Mouse (Mus musculus): ENCODE measurements around the gene Tmbim7. TPM values are rescaled to one million over a fixed set of nuclear protein-coding genes. Genes with fewer than 3 reads are reported as not detected.
"Not testable (repeated sequence)": the region's sequence is repeated elsewhere in the genome, so short reads cannot be mapped to it uniquely, and the experiment has no call there.

Tmbim7 gene
- polyA plus RNA-seq (2012; rRNA removed) = not detected in 2 replicates

DNA sequence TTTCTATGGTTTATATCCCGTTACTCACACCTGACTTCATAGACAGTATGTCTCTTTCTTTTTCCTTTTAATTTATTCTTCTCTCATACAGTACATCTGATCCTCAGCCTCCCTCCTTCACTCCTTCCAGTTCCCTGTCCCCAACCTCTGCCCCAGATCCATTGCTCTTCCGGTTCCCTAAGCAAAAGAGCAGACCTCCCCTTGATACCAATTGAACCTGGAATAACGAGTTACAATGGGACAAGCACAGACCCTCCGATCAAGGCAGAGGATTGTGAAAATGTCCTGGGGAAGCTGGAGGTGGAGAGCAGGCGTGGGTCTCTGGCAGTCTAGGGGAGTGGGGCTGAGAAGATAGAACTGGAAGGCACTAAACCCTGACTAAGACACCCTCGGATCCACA is at the start of gene Tmbim7:
Gene Tmbim7 (plus strand): TSS at position 301 of the 400 bp plus-strand sequence.
- Histone ChIP-seq H3K4me1 (ENCODE audit: control insufficient read depth, insufficient read depth, low read length) (peaks cover 1% of the 10 kb centered on the region; the same call in 1 of the 2 replicates), H3K27ac (ENCODE audit: insufficient read depth, low read length) (no peak within 1 kb of the TSS), H3K4me3 (ENCODE audit: insufficient read depth, low read length) (no peak within 1 kb of the TSS)
- no peak for TF ChIP-seq CTCF (IDR thresholded peaks at IDR 0.05; ENCODE audit: extremely low read depth, insufficient read depth, low read length)
- no peak for TF ChIP-seq POLR2A (IDR thresholded peaks at IDR 0.05; ENCODE audit: extremely low read depth, insufficient read depth, low read length)

DNA sequence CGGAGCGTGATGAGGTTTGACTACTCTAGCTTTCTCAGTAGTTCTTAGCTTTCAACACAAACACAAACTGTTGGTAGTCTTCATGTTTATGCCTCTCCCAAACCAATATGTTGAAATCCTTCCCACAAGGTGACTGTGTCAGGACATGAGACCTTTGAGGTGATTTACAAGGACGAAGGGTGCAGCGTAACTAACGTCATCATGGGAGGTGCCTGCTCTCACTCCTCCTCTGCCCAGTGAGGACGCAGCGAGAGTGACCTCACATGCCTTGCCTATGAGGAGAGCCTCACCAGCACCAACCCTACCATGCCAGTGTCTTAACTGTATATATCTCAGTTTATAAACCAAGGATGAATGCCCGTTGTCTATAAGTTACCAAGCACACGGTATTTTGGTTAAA is 43.9 kb upstream of the Tmbim7 start:
- no peak overlapping the region for H3K4me3 ChIP-seq (ENCODE audit: insufficient read depth, low read length)
- H3K27ac ChIP-seq (ENCODE audit: insufficient read depth, low read length) = no peak overlapping the region
- TF ChIP-seq CTCF (IDR thresholded peaks at IDR 0.05; ENCODE audit: extremely low read depth, insufficient read depth, low read length) (no peak), POLR2A (IDR thresholded peaks at IDR 0.05; ENCODE audit: extremely low read depth, insufficient read depth, low read length) (no peak)

DNA sequence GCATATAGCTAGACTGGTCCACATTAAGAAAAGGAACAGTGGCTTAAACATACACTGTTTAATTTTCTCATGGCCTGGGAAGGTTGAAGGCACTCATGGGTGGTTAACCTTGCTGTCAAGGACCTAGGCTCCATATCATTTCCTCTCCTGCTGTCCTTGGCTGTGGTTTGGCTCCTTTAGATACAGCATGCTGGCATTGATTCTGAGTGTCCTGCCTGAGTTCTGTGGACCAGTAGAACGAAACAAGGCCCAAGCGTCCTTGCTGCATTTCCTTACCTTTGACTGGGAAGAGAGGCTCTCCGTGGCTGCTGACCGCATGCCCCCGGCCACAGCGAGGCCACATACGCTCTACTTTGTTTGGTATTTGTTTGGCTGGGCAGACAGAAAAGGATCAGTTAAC is 41.7 kb upstream of the Tmbim7 start:
- Histone ChIP-seq H3K4me3 (ENCODE audit: insufficient read depth, low read length) (no peak overlapping the region), H3K4me1 (ENCODE audit: control insufficient read depth, insufficient read depth, low read length) (no peaks in the 10 kb centered on the region), H3K27ac (ENCODE audit: insufficient read depth, low read length) (no peak overlapping the region)
- TF ChIP-seq POLR2A (IDR thresholded peaks at IDR 0.05; ENCODE audit: extremely low read depth, insufficient read depth, low read length) (no peak), CTCF (IDR thresholded peaks at IDR 0.05; ENCODE audit: extremely low read depth, insufficient read depth, low read length) (no peak)

More for the DNA sequence above, 43.9 kb upstream of the Tmbim7 start:
- H3K4me1 ChIP-seq (ENCODE audit: control insufficient read depth, insufficient read depth, low read length) = no peaks in the 10 kb centered on the region

DNA sequence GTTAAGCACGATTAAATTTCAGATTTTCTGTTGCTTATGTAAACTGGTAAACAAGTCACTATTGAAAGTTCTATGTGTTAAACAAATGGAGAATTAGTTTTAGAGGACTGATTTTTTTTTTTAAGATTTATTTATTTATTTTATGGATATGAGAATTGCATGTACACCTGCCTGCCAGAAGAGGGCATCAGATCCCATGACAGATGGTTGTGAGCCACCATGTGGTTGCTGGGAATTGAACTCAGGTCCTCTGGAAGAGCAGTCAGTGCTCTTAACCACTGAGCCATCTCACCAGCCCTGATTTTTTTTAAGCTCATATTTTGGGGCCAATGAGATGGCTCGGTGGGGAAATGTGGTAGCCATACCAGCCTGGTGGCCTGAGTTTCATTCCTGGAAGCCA is 39.1 kb upstream of the Tmbim7 start:
- not testable (repeated sequence) for H3K4me3 ChIP-seq (ENCODE audit: insufficient read depth, low read length); H3K27ac ChIP-seq (ENCODE audit: insufficient read depth, low read length); H3K4me1 ChIP-seq (ENCODE audit: control insufficient read depth, insufficient read depth, low read length)

DNA sequence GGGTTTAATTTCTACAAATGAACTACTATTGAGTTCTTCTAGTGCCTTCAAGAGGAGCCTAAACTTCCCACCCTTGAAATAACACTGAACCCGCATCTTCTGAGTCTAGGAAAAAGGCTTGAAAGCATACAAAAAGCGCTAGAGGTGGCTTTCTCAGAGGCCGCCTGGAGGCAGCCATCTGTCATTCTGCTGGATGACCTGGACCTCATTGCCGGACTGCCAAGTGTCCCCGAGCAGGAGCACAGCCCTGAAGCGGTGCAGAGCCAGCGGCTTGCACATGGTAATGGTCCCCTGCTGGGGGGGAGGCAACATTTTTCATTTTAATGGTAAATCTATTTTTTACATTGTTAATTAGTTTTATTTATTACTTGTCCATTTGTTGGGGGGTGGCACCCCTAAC is 30.5 kb upstream of the Tmbim7 start:
- TF ChIP-seq POLR2A (IDR thresholded peaks at IDR 0.05; ENCODE audit: extremely low read depth, insufficient read depth, low read length) (no peak), CTCF (IDR thresholded peaks at IDR 0.05; ENCODE audit: extremely low read depth, insufficient read depth, low read length) (no peak)
- Histone ChIP-seq H3K27ac (ENCODE audit: insufficient read depth, low read length) (no peak overlapping the region), H3K4me3 (ENCODE audit: insufficient read depth, low read length) (no peak overlapping the region), H3K4me1 (ENCODE audit: control insufficient read depth, insufficient read depth, low read length) (no peaks in the 10 kb centered on the region)

DNA sequence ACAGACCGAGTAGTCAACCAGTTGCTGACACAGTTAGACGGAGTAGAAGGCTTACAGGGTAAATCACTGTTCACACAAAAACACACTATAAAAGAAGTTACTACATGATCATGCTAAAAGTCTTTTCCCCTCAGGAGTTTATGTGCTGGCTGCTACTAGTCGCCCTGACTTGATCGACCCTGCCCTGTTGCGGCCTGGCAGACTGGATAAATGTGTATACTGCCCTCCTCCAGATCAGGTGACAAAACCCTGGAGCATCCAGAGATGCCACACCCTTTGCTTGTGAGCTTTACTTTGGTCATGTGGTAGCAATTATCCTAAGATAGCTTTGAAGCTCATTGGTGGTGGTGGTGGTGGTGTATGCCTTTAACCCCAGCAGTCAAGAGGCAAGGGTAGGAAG is 20.9 kb upstream of the Tmbim7 start:
- Histone ChIP-seq H3K4me3 (ENCODE audit: insufficient read depth, low read length) (no peak overlapping the region), H3K27ac (ENCODE audit: insufficient read depth, low read length) (no peak overlapping the region), H3K4me1 (ENCODE audit: control insufficient read depth, insufficient read depth, low read length) (no peaks in the 10 kb centered on the region)
- TF ChIP-seq POLR2A (IDR thresholded peaks at IDR 0.05; ENCODE audit: extremely low read depth, insufficient read depth, low read length) (no peak), CTCF (IDR thresholded peaks at IDR 0.05; ENCODE audit: extremely low read depth, insufficient read depth, low read length) (no peak)

DNA sequence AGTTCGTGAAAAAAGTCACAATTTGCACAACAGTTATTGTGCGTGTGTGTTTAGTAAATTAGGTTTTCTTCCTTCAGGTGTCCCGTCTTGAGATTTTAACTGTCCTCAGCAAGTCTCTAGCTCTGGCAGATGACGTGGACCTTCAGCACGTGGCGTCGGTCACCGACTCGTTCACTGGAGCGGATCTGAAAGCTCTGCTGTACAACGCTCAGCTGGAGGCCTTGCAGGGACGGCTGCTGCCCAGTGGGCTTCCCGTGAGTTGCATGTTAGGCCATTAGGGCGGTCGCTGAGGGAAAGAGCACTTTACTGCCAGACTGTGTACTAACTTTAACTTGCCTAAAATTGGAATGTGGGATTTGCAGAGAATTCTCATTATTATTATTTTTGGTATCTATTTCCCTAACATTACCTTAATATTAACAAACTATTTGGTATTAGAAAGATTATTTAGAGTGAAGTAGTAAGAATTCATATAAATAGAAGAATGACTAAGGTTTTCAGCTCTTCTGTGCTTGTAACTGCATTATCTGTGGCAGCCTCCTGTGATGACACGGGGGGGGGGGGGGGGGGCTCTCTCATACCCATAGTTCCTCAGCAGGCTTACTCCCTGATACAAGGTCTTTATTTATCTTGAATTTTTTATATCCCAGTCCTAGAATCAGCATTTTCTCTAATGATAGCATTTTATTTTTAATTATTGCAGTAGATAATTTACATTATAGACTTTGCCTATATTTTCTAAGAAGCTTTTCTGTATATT is 19.3 kb upstream of the Tmbim7 start:
- no peak for TF ChIP-seq CTCF (IDR thresholded peaks at IDR 0.05; ENCODE audit: extremely low read depth, insufficient read depth, low read length)
- no peak for TF ChIP-seq POLR2A (IDR thresholded peaks at IDR 0.05; ENCODE audit: extremely low read depth, insufficient read depth, low read length)

DNA sequence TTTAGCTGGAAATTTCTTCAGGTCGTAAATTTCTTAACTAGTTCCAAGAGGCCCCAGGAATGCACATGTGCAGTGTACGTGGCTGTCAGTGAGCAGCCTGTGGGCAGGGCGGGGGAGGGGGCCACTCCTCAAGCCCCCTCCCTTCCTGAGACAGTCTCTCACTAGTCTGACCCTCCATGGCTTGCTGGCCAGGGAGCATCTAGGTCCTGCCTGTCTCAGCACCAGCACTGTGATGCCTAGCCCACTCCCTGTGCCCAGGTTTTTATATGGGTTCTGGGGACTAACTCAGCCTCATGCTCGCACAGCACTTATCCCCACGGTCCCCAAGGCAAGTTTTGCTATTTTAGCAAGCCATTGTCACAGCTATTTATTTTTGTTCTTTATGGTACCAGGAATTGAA is 18.7 kb upstream of the Tmbim7 start:
- Histone ChIP-seq H3K4me1 (ENCODE audit: control insufficient read depth, insufficient read depth, low read length) (no peaks in the 10 kb centered on the region), H3K27ac (ENCODE audit: insufficient read depth, low read length) (no peak overlapping the region), H3K4me3 (ENCODE audit: insufficient read depth, low read length) (no peak overlapping the region)
- TF ChIP-seq POLR2A (IDR thresholded peaks at IDR 0.05; ENCODE audit: extremely low read depth, insufficient read depth, low read length) (no peak), CTCF (IDR thresholded peaks at IDR 0.05; ENCODE audit: extremely low read depth, insufficient read depth, low read length) (no peak)

More for the DNA sequence above, 19.3 kb upstream of the Tmbim7 start:
- no peak overlapping the region for H3K4me3 ChIP-seq (ENCODE audit: insufficient read depth, low read length)
- no peak overlapping the region for H3K27ac ChIP-seq (ENCODE audit: insufficient read depth, low read length)
- no peaks in the 10 kb centered on the region for H3K4me1 ChIP-seq (ENCODE audit: control insufficient read depth, insufficient read depth, low read length)

DNA sequence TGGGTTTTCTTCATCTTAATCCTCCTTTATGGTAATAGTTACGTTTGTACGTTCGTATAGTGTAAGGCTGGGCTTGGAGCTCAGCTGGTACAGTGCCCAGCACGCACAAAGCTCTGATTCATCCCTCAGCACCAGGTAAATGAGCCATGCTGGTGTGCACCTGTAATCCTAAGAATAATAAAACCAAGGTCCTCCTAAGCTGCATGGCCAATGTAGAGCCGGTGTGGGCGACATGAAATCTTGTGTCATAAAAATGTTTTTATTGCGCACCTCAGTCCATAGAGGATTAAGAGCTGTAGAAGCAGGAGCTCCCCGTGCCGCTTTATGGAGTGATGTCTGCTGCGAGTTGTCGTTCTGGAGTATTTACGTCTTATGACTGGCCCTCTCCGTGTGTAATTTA is 17.7 kb upstream of the Tmbim7 start:
- no peak overlapping the region for H3K4me3 ChIP-seq (ENCODE audit: insufficient read depth, low read length)
- TF ChIP-seq CTCF (IDR thresholded peaks at IDR 0.05; ENCODE audit: extremely low read depth, insufficient read depth, low read length) (no peak), POLR2A (IDR thresholded peaks at IDR 0.05; ENCODE audit: extremely low read depth, insufficient read depth, low read length) (no peak)
- H3K27ac ChIP-seq (ENCODE audit: insufficient read depth, low read length) = no peak overlapping the region
- no peaks in the 10 kb centered on the region for H3K4me1 ChIP-seq (ENCODE audit: control insufficient read depth, insufficient read depth, low read length)

DNA sequence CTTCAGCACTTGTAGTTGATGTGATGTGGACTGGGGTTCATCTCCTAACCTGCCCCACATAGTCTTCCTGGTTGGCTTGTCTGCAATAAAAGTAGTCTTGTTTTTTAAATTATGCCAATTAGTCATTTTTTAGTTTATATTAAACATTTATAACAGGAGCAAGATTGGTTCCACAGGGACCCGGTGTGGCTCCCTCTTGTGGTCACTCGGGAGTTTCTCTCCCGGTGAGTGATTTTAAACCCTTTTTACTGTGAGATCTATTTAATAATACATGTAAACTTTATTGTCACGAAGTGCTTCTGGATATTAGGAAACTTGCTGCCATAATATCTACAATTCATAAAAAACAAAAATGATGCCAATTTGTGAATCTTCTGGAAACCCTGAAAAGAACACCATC is 17.0 kb upstream of the Tmbim7 start:
- no peak for TF ChIP-seq POLR2A (IDR thresholded peaks at IDR 0.05; ENCODE audit: extremely low read depth, insufficient read depth, low read length)
- no peak for TF ChIP-seq CTCF (IDR thresholded peaks at IDR 0.05; ENCODE audit: extremely low read depth, insufficient read depth, low read length)
- Histone ChIP-seq H3K4me1 (ENCODE audit: control insufficient read depth, insufficient read depth, low read length) (no peaks in the 10 kb centered on the region), H3K27ac (ENCODE audit: insufficient read depth, low read length) (no peak overlapping the region), H3K4me3 (ENCODE audit: insufficient read depth, low read length) (no peak overlapping the region)
